Mouse (Mus musculus): Measurements from ENCODE around the gene Prcd. TPM values are rescaled to one million over a fixed set of nuclear protein-coding genes. Genes with fewer than 3 reads are reported as not detected.

Prcd gene
- total and polyA plus RNA-seq, 2 experiments from 2014 or later, result 2.5 TPM; not detected in 1

GRCm38 (mm10) chr11:116647340-116647991 lies 5.9 kb upstream of the Prcd start:
- ATAC-seq (ENCODE audit: insufficient read depth, low read depth), result peak; percentile 33
- TF ChIP-seq EP300 (IDR thresholded peaks at IDR 0.05; ENCODE audit: low read depth) (no peak), CTCF (IDR thresholded peaks at IDR 0.05; ENCODE audit: low read depth) (peak; percentile 15; the same call in 1 of the 2 replicates)
- no peaks in the 10 kb centered on the region for H3K9me3 ChIP-seq (replicated peaks; ENCODE audit: control insufficient read depth, low read length)
- no peaks in the 10 kb centered on the region for H3K4me1 ChIP-seq (ENCODE audit: control insufficient read depth, insufficient read depth)
- peak overlapping the region; percentile 67 for H3K27ac ChIP-seq (ENCODE audit: low read depth)
- H3K9ac ChIP-seq (replicated peaks; ENCODE audit: low read depth, low read length), result no peak overlapping the region
- H3K36me3 ChIP-seq (replicated peaks; ENCODE audit: control insufficient read depth, insufficient read depth, low read length), result no peaks in the 10 kb centered on the region
- peaks cover 33% of the 10 kb centered on the region for H3K27me3 ChIP-seq (ENCODE audit: control insufficient read depth, insufficient read depth, low read length)
- DNase-seq (ENCODE audit: low spot score), result peak; percentile 54
- H3K4me2 ChIP-seq (ENCODE audit: low read depth, low read length), result no peak overlapping the region
- 55% methylated on average over 10 of the region's 11 CpGs for WGBS
- no peak overlapping the region for H3K4me3 ChIP-seq (ENCODE audit: low read depth, low read length)

GRCm38 (mm10) chr11:116648213-116648921 lies 5.0 kb upstream of the Prcd start:
- DNase-seq (ENCODE audit: low spot score), result peak; percentile 46
- peak; percentile 43 for ATAC-seq (ENCODE audit: insufficient read depth, low read depth)
- peak overlapping the region; percentile 73 for H3K27ac ChIP-seq (ENCODE audit: low read depth)
- WGBS, result 48% methylated on average over 18 of the region's 18 CpGs
- no peak overlapping the region for H3K4me3 ChIP-seq (ENCODE audit: low read depth, low read length)
- H3K4me1 ChIP-seq (ENCODE audit: control insufficient read depth, insufficient read depth), result no peaks in the 10 kb centered on the region
- H3K9ac ChIP-seq (replicated peaks; ENCODE audit: low read depth, low read length), result no peak overlapping the region
- no peak overlapping the region for H3K4me2 ChIP-seq (ENCODE audit: low read depth, low read length)
- peaks cover 41% of the 10 kb centered on the region for H3K27me3 ChIP-seq (ENCODE audit: control insufficient read depth, insufficient read depth, low read length)
- H3K9me3 ChIP-seq (replicated peaks; ENCODE audit: control insufficient read depth, low read length), result no peaks in the 10 kb centered on the region
- H3K36me3 ChIP-seq (replicated peaks; ENCODE audit: control insufficient read depth, insufficient read depth, low read length), result no peaks in the 10 kb centered on the region
- TF ChIP-seq CTCF (IDR thresholded peaks at IDR 0.05; ENCODE audit: low read depth) (no peak), EP300 (IDR thresholded peaks at IDR 0.05; ENCODE audit: low read depth) (no peak)

GRCm38 (mm10) chr11:116648976-116649375 lies 4.4 kb upstream of the Prcd start:
- H3K27ac ChIP-seq (ENCODE audit: low read depth), result peak overlapping the region; percentile 73
- H3K4me1 ChIP-seq (ENCODE audit: control insufficient read depth, insufficient read depth), result peaks cover 2% of the 10 kb centered on the region; the same call in 1 of the 2 replicates

GRCm38 (mm10) chr11:116649711-116650337 lies 3.5 kb upstream of the Prcd start:
- H3K27me3 ChIP-seq (ENCODE audit: control insufficient read depth, insufficient read depth, low read length), result peaks cover 45% of the 10 kb centered on the region
- WGBS, result 88% methylated on average over 13 of the region's 13 CpGs
- no peak overlapping the region for H3K27ac ChIP-seq (ENCODE audit: low read depth)

More at GRCm38 (mm10) chr11:116648976-116649375, 4.4 kb upstream of the Prcd start:
- H3K9me3 ChIP-seq (replicated peaks; ENCODE audit: control insufficient read depth, low read length), result no peaks in the 10 kb centered on the region
- H3K27me3 ChIP-seq (ENCODE audit: control insufficient read depth, insufficient read depth, low read length), result peaks cover 41% of the 10 kb centered on the region
- WGBS, result 67% methylated on average over 10 of the region's 10 CpGs
- ATAC-seq (ENCODE audit: insufficient read depth, low read depth), result no peak; the same call in 1 of the 2 replicates
- no peak overlapping the region for H3K4me2 ChIP-seq (ENCODE audit: low read depth, low read length)
- no peak for DNase-seq (ENCODE audit: low spot score)
- no peak overlapping the region for H3K4me3 ChIP-seq (ENCODE audit: low read depth, low read length)
- no peak overlapping the region for H3K9ac ChIP-seq (replicated peaks; ENCODE audit: low read depth, low read length)
- TF ChIP-seq CTCF (IDR thresholded peaks at IDR 0.05; ENCODE audit: low read depth) (no peak), EP300 (IDR thresholded peaks at IDR 0.05; ENCODE audit: low read depth) (no peak)
- no peaks in the 10 kb centered on the region for H3K36me3 ChIP-seq (replicated peaks; ENCODE audit: control insufficient read depth, insufficient read depth, low read length)

GRCm38 (mm10) chr11:116650811-116651210 lies 2.5 kb upstream of the Prcd start:
- H3K9me3 ChIP-seq (replicated peaks; ENCODE audit: control insufficient read depth, low read length), result no peaks in the 10 kb centered on the region
- H3K36me3 ChIP-seq (replicated peaks; ENCODE audit: control insufficient read depth, insufficient read depth, low read length), result no peaks in the 10 kb centered on the region
- 84% methylated on average over 8 of the region's 8 CpGs for WGBS
- H3K4me1 ChIP-seq (ENCODE audit: control insufficient read depth, insufficient read depth), result peaks cover 6% of the 10 kb centered on the region; the same call in 1 of the 2 replicates
- H3K4me2 ChIP-seq (ENCODE audit: low read depth, low read length), result no peak overlapping the region
- no peak for ATAC-seq (ENCODE audit: insufficient read depth, low read depth)
- peaks cover 47% of the 10 kb centered on the region for H3K27me3 ChIP-seq (ENCODE audit: control insufficient read depth, insufficient read depth, low read length)
- H3K4me3 ChIP-seq (ENCODE audit: low read depth, low read length), result no peak overlapping the region
- no peak overlapping the region for H3K27ac ChIP-seq (ENCODE audit: low read depth)
- no peak overlapping the region for H3K9ac ChIP-seq (replicated peaks; ENCODE audit: low read depth, low read length)
- DNase-seq (ENCODE audit: low spot score), result no peak
- TF ChIP-seq EP300 (IDR thresholded peaks at IDR 0.05; ENCODE audit: low read depth), result no peak
- no peak for TF ChIP-seq CTCF (IDR thresholded peaks at IDR 0.05; ENCODE audit: low read depth)

More at GRCm38 (mm10) chr11:116649711-116650337, 3.5 kb upstream of the Prcd start:
- H3K4me1 ChIP-seq (ENCODE audit: control insufficient read depth, insufficient read depth), result peaks cover 6% of the 10 kb centered on the region; the same call in 1 of the 2 replicates
- no peak overlapping the region for H3K4me3 ChIP-seq (ENCODE audit: low read depth, low read length)
- DNase-seq (ENCODE audit: low spot score), result no peak
- no peaks in the 10 kb centered on the region for H3K36me3 ChIP-seq (replicated peaks; ENCODE audit: control insufficient read depth, insufficient read depth, low read length)
- H3K4me2 ChIP-seq (ENCODE audit: low read depth, low read length), result no peak overlapping the region
- H3K9ac ChIP-seq (replicated peaks; ENCODE audit: low read depth, low read length), result no peak overlapping the region
- no peak for ATAC-seq (ENCODE audit: insufficient read depth, low read depth)
- TF ChIP-seq EP300 (IDR thresholded peaks at IDR 0.05; ENCODE audit: low read depth) (no peak), CTCF (IDR thresholded peaks at IDR 0.05; ENCODE audit: low read depth) (no peak)
- H3K9me3 ChIP-seq (replicated peaks; ENCODE audit: control insufficient read depth, low read length), result no peaks in the 10 kb centered on the region
